Mouse (Mus musculus): ENCODE data around the gene Ppm1b. TPM values are rescaled to one million over a fixed set of nuclear protein-coding genes. Genes with fewer than 3 reads are reported as not detected.
A peak's percentile ranks its signal among the peaks of the same experiment; 100 is the strongest.

Gene Ppm1b
- polyA plus RNA-seq, 1 experiment from 2014 or later: 73.0 TPM

- Histone ChIP-seq H3K4me1 (ENCODE audit: control insufficient read depth in 2 of 2, insufficient read depth in 2 of 2, low read length in 2 of 2) (peaks cover 2 to 3% of the 10 kb centered on the region in 2 experiments; a peak in 1 of 4 replicates), H3K4me3 (ENCODE audit: control insufficient read depth in 1 of 2, insufficient read depth in 1 of 2, low read depth in 1 of 2, low read length in 2 of 2) (no peak overlapping the region), H3K27me3 (ENCODE audit: control insufficient read depth, insufficient read depth, low read length) (no peaks in the 10 kb centered on the region), H3K9ac (ENCODE audit: low read length) (no peak overlapping the region), H3K27ac (replicated peaks in 1 of 2; ENCODE audit: control insufficient read depth in 1 of 2, insufficient read depth in 1 of 2, low read depth in 2 of 2, low read length in 2 of 2) (no peak overlapping the region), H3K36me3 (ENCODE audit: control insufficient read depth, insufficient read depth, low read length) (no peaks in the 10 kb centered on the region), H3K4me2 (ENCODE audit: low read length) (no peak overlapping the region), H3K9me3 (ENCODE audit: control insufficient read depth, low read length) (no peaks in the 10 kb centered on the region)
- no peak for ATAC-seq (ENCODE audit: insufficient number of reproducible peaks, insufficient read depth, low FRiP score, low read depth)
- 54% methylated on average over 5 of the region's 5 CpGs for WGBS
Measured at GRCm38 (mm10) chr17:85030651-85031050, 74.1 kb downstream of the Ppm1b start.

DNA sequence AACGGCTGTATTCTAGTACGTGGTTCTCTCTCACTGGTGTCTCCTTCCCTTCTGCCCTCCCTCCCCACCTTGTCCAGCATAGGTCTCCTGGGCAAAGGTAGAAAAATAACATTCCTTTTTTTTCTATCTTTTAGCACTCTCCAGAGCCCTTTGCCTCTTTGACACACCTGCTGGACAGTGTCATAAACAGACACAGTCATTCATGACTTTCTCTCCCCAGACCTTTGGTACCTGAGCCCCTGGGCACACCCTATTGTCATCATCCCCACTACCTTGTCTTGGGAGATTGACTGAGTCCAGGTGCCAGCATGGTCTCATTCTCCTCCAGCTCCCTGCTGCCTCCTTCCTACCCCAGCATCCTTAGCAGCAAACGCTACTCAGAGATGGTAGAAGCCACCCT is 76.5 kb downstream of the Ppm1b start:
- H3K36me3 ChIP-seq (ENCODE audit: control insufficient read depth, insufficient read depth, low read length): no peaks in the 10 kb centered on the region
- H3K9me3 ChIP-seq (ENCODE audit: control insufficient read depth, low read length): no peaks in the 10 kb centered on the region
- no peak overlapping the region for H3K27ac ChIP-seq (replicated peaks in 1 of 2; ENCODE audit: control insufficient read depth in 1 of 2, insufficient read depth in 1 of 2, low read depth in 2 of 2, low read length in 2 of 2)
- no peak overlapping the region for H3K9ac ChIP-seq (ENCODE audit: low read length)
- WGBS: 71% methylated on average over 3 of the region's 3 CpGs
- peaks cover 2 to 3% of the 10 kb centered on the region in 2 experiments; a peak in 1 of 4 replicates for H3K4me1 ChIP-seq (ENCODE audit: control insufficient read depth in 2 of 2, insufficient read depth in 2 of 2, low read length in 2 of 2)
- ATAC-seq (ENCODE audit: insufficient number of reproducible peaks, insufficient read depth, low FRiP score, low read depth): no peak
- H3K27me3 ChIP-seq (ENCODE audit: control insufficient read depth, insufficient read depth, low read length): no peaks in the 10 kb centered on the region
- H3K4me2 ChIP-seq (ENCODE audit: low read length): no peak overlapping the region
- H3K4me3 ChIP-seq (ENCODE audit: control insufficient read depth in 1 of 2, insufficient read depth in 1 of 2, low read depth in 1 of 2, low read length in 2 of 2): no peak overlapping the region

GRCm38 (mm10) chr17:85034068-85034467 is 77.5 kb downstream of the Ppm1b start:
- Histone ChIP-seq H3K36me3 (ENCODE audit: control insufficient read depth, insufficient read depth, low read length) (no peaks in the 10 kb centered on the region), H3K4me1 (ENCODE audit: control insufficient read depth in 2 of 2, insufficient read depth in 2 of 2, low read length in 2 of 2) (peaks cover 2 to 3% of the 10 kb centered on the region in 2 experiments; a peak in 1 of 4 replicates), H3K4me3 (ENCODE audit: control insufficient read depth in 1 of 2, insufficient read depth in 1 of 2, low read depth in 1 of 2, low read length in 2 of 2) (no peak overlapping the region), H3K4me2 (ENCODE audit: low read length) (peak overlapping the region; percentile 35), H3K27me3 (ENCODE audit: control insufficient read depth, insufficient read depth, low read length) (no peaks in the 10 kb centered on the region), H3K9me3 (ENCODE audit: control insufficient read depth, low read length) (no peaks in the 10 kb centered on the region), H3K27ac (replicated peaks in 1 of 2; ENCODE audit: control insufficient read depth in 1 of 2, insufficient read depth in 1 of 2, low read depth in 2 of 2, low read length in 2 of 2) (no peak overlapping the region), H3K9ac (ENCODE audit: low read length) (no peak overlapping the region)
- no peak for ATAC-seq (ENCODE audit: insufficient number of reproducible peaks, insufficient read depth, low FRiP score, low read depth)
- WGBS: 46% methylated on average over 11 of the region's 11 CpGs

DNA sequence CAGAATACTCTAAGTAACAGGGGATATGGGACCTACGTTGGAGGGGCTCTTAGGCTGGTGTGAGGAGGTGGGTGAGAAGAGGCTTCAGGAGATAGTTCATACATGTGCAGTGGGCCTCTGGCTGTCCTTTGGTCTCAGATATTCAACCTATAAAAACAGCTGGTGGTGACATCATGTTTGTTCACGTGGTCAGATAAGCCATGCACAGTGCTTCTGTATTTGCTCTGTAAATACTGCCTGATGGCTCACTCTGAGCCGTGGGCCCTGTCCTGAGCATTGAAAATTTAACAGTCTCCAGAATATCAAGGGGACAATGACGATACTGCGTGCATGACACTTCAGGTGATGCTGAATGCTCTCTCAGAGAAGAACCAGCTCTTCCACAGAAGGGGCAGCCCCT is 81.3 kb downstream of the Ppm1b start:
- no peaks in the 10 kb centered on the region for H3K27me3 ChIP-seq (ENCODE audit: control insufficient read depth, insufficient read depth, low read length)
- H3K4me1 ChIP-seq (ENCODE audit: control insufficient read depth in 2 of 2, insufficient read depth in 2 of 2, low read length in 2 of 2): peaks cover 2 to 3% of the 10 kb centered on the region in 2 experiments; a peak in 1 of 4 replicates
- H3K36me3 ChIP-seq (ENCODE audit: control insufficient read depth, insufficient read depth, low read length): no peaks in the 10 kb centered on the region
- ATAC-seq (ENCODE audit: insufficient number of reproducible peaks, insufficient read depth, low FRiP score, low read depth): no peak
- H3K4me3 ChIP-seq (ENCODE audit: control insufficient read depth in 1 of 2, insufficient read depth in 1 of 2, low read depth in 1 of 2, low read length in 2 of 2): no peak overlapping the region
- H3K9me3 ChIP-seq (ENCODE audit: control insufficient read depth, low read length): no peaks in the 10 kb centered on the region
- no peak overlapping the region for H3K9ac ChIP-seq (ENCODE audit: low read length)
- H3K4me2 ChIP-seq (ENCODE audit: low read length): no peak overlapping the region
- WGBS: 69% methylated on average over 5 of the region's 5 CpGs
- H3K27ac ChIP-seq (replicated peaks in 1 of 2; ENCODE audit: control insufficient read depth in 1 of 2, insufficient read depth in 1 of 2, low read depth in 2 of 2, low read length in 2 of 2): no peak overlapping the region

GRCm38 (mm10) chr17:85038311-85038710 is 81.8 kb downstream of the Ppm1b start:
- Histone ChIP-seq H3K9me3 (ENCODE audit: control insufficient read depth, low read length) (no peaks in the 10 kb centered on the region), H3K27me3 (ENCODE audit: control insufficient read depth, insufficient read depth, low read length) (no peaks in the 10 kb centered on the region), H3K27ac (replicated peaks in 1 of 2; ENCODE audit: control insufficient read depth in 1 of 2, insufficient read depth in 1 of 2, low read depth in 2 of 2, low read length in 2 of 2) (no peak overlapping the region), H3K4me1 (ENCODE audit: control insufficient read depth in 2 of 2, insufficient read depth in 2 of 2, low read length in 2 of 2) (peaks cover 2 to 3% of the 10 kb centered on the region in 2 experiments; a peak in 1 of 4 replicates), H3K36me3 (ENCODE audit: control insufficient read depth, insufficient read depth, low read length) (no peaks in the 10 kb centered on the region), H3K9ac (ENCODE audit: low read length) (no peak overlapping the region), H3K4me2 (ENCODE audit: low read length) (no peak overlapping the region), H3K4me3 (ENCODE audit: control insufficient read depth in 1 of 2, insufficient read depth in 1 of 2, low read depth in 1 of 2, low read length in 2 of 2) (no peak overlapping the region)
- WGBS: 73% methylated on average over 4 of the region's 4 CpGs
- ATAC-seq (ENCODE audit: insufficient number of reproducible peaks, insufficient read depth, low FRiP score, low read depth): no peak

- no peaks in the 10 kb centered on the region for H3K9me3 ChIP-seq (ENCODE audit: control insufficient read depth, low read length)
- no peak overlapping the region for H3K9ac ChIP-seq (ENCODE audit: low read length)
- H3K4me3 ChIP-seq (ENCODE audit: control insufficient read depth in 1 of 2, insufficient read depth in 1 of 2, low read depth in 1 of 2, low read length in 2 of 2): no peak overlapping the region
- no peaks in the 10 kb centered on the region for H3K36me3 ChIP-seq (ENCODE audit: control insufficient read depth, insufficient read depth, low read length)
- no peaks in the 10 kb centered on the region for H3K27me3 ChIP-seq (ENCODE audit: control insufficient read depth, insufficient read depth, low read length)
- 90% methylated on average over 5 of the region's 5 CpGs for WGBS
- H3K4me2 ChIP-seq (ENCODE audit: low read length): no peak overlapping the region
- no peak for ATAC-seq (ENCODE audit: insufficient number of reproducible peaks, insufficient read depth, low FRiP score, low read depth)
- H3K4me1 ChIP-seq (ENCODE audit: control insufficient read depth in 2 of 2, insufficient read depth in 2 of 2, low read length in 2 of 2): peaks cover 2 to 3% of the 10 kb centered on the region in 2 experiments; a peak in 1 of 4 replicates
- H3K27ac ChIP-seq (replicated peaks in 1 of 2; ENCODE audit: control insufficient read depth in 1 of 2, insufficient read depth in 1 of 2, low read depth in 2 of 2, low read length in 2 of 2): no peak overlapping the region
Measured at GRCm38 (mm10) chr17:85038761-85039160, 82.2 kb downstream of the Ppm1b start.

- Histone ChIP-seq H3K27ac (replicated peaks in 1 of 2; ENCODE audit: control insufficient read depth in 1 of 2, insufficient read depth in 1 of 2, low read depth in 2 of 2, low read length in 2 of 2) (no peak overlapping the region), H3K4me3 (ENCODE audit: control insufficient read depth in 1 of 2, insufficient read depth in 1 of 2, low read depth in 1 of 2, low read length in 2 of 2) (no peak overlapping the region), H3K36me3 (ENCODE audit: control insufficient read depth, insufficient read depth, low read length) (no peaks in the 10 kb centered on the region), H3K27me3 (ENCODE audit: control insufficient read depth, insufficient read depth, low read length) (no peaks in the 10 kb centered on the region), H3K4me2 (ENCODE audit: low read length) (no peak overlapping the region), H3K4me1 (ENCODE audit: control insufficient read depth in 2 of 2, insufficient read depth in 2 of 2, low read length in 2 of 2) (no peaks in the 10 kb centered on the region), H3K9ac (ENCODE audit: low read length) (no peak overlapping the region), H3K9me3 (ENCODE audit: control insufficient read depth, low read length) (no peaks in the 10 kb centered on the region)
- 68% methylated on average over 7 of the region's 7 CpGs for WGBS
- no peak for ATAC-seq (ENCODE audit: insufficient number of reproducible peaks, insufficient read depth, low FRiP score, low read depth)
Measured at GRCm38 (mm10) chr17:85040913-85041312, 84.4 kb downstream of the Ppm1b start.

DNA sequence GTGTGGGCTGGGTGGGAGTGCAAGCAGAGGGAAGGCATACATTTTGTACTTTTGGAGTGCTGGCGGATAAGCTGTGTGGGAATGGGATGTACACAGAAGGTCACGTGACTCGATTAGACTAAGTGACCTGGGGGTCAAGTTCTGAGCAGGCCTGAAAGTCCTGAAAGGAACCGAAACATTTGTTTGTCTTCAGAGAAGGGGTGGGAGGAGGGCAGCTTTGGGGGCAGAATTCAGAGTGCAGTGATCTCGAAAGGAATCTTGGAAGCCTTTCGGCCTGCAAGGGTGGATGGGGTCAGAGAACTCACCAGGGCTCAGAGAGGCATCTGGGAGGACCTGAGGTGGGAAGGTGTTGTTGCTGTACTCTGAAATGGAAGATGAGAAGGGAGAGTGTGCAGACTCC is 85.9 kb downstream of the Ppm1b start:
- H3K4me1 ChIP-seq (ENCODE audit: control insufficient read depth in 2 of 2, insufficient read depth in 2 of 2, low read length in 2 of 2): no peaks in the 10 kb centered on the region
- 74% methylated on average over 6 of the region's 6 CpGs for WGBS
- H3K36me3 ChIP-seq (ENCODE audit: control insufficient read depth, insufficient read depth, low read length): no peaks in the 10 kb centered on the region
- no peaks in the 10 kb centered on the region for H3K27me3 ChIP-seq (ENCODE audit: control insufficient read depth, insufficient read depth, low read length)
- no peak overlapping the region for H3K9ac ChIP-seq (ENCODE audit: low read length)
- H3K4me2 ChIP-seq (ENCODE audit: low read length): no peak overlapping the region
- H3K4me3 ChIP-seq (ENCODE audit: control insufficient read depth in 1 of 2, insufficient read depth in 1 of 2, low read depth in 1 of 2, low read length in 2 of 2): no peak overlapping the region
- H3K27ac ChIP-seq (replicated peaks in 1 of 2; ENCODE audit: control insufficient read depth in 1 of 2, insufficient read depth in 1 of 2, low read depth in 2 of 2, low read length in 2 of 2): no peak overlapping the region
- ATAC-seq (ENCODE audit: insufficient number of reproducible peaks, insufficient read depth, low FRiP score, low read depth): no peak
- no peaks in the 10 kb centered on the region for H3K9me3 ChIP-seq (ENCODE audit: control insufficient read depth, low read length)

All from heart, embryonic 14.5 days (tissue).